Mouse (Mus musculus) small intestine, adult 10 weeks (tissue): ENCODE measurements around the gene Acsbg1. TPM values are rescaled to one million over a fixed set of nuclear protein-coding genes. Genes with fewer than 3 reads are reported as not detected.

Source experiments
- polyA plus RNA-seq: library from polyadenylated mRNA; stranded (reverse); fragments of 350-450 nt; fragmentation: Illumina TruSeq; extraction: RNeasy Lipid Tissue Mini Kit (QIAGEN cat#74804); gene quantifications from one replicate; pipeline ENCODE4 v1.2.3, GENCODE M21; 2014; ENCODE audit warnings: low replicate concordance

Acsbg1 gene
- not detected for polyA plus RNA-seq

GRCm38 (mm10) chr9:54661605-54662377 lies at the start of gene Acsbg1:
Acsbg1 (minus strand) TSS chr9:54661870.

DNA sequence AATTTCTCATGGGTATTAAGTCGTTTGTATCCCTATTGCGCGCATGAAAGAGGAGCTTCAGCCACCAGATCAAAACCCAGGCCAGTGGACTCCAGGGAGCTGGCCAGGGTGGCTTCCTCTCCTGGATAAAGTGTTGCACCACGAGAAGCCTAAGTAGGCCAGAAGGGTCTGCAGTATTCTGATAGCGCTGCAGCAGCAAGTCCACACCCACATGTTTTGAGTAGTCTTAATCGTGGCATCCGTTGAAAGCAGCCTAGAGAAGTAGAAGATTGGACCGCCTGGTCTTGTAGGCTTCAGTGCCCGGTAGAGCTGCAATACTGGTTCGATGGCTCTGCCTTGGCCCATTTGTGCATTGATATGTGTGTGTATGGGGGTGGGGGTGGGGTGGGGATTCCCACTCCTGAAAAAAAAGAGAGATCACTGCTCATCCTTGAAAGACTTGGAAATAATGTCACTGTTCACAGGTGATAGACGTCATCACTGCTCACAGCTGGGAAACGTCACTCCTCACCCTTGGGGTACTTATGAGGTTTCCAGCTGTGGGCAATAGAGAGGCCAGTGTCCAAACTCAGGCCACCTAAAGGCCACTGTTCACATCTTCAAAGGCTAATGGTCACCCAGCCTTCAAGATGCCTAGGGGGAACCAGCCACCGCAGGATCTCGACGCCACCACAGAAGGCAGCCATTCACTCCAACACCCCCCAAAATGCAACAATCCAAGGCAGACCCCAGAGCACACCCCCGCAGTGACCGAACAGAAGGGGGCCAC lies 36.8 kb upstream of the Acsbg1 start, which contains the start of gene Dnaja4:
Dnaja4 (plus strand) TSS at position 556 of the 769 bp plus-strand sequence.

DNA sequence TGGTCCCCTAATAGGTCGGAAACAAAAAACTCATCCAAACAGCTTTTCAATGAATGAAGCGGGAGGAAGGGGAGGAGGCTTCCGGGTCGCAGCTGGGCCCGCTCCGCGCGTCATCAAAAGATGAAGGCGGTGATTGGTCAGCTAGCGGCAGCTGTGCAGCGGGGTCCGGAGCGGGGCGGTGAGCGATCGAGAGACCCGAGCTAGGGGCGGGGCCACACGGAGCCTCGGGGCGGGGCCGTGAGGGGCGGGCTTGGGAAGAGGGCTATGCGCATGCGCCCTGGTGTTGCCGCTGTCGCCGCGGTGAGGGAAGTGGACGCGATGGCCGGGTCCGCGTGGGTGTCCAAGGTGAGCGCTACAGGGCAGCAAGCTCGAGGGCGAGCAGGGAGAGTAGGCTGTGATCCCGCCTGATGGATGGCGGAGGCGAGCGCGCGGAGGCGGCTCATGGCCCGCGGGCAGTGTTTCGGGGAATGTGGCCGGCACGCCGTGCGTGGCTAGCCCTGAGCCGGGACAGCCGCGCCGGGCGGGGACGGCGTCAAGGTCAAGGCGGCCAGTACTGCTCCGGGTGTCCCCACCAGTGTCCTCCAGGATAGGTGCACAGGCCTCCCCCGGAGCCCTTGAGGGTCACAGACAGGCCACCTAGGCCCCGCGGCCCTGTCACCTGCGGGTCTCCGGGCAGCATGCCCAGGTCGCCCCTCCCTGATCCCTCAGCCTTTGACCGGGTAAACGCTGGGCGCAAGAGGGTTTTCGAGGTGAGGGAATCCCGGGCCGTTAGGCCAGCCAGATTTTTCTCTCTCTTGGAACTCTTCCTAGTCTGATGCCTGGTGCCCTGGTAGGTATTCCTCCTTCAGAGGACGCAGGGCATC lies 75.2 kb downstream of the Acsbg1 start, which contains the start of gene Idh3a:
Idh3a (plus strand) TSS at position 136 of the 863 bp plus-strand sequence.

GRCm38 (mm10) chr9:54559771-54560471 lies 101.7 kb downstream of the Acsbg1 start, which contains the start of gene Cib2:
Cib2 (minus strand) TSS chr9:54560218.

Other genes with a start within 250 kb of the Acsbg1 start
- 6.5 TPM for gene Dmxl2, start 160.2 kb downstream of the Acsbg1 start, polyA plus RNA-seq
- gene Sh2d7, start 122.9 kb downstream of the Acsbg1 start, polyA plus RNA-seq, result 1.2 TPM
- not detected for gene Cib2, start 101.7 kb downstream of the Acsbg1 start, polyA plus RNA-seq
- 420 TPM for gene Idh3a, start 75.5 kb downstream of the Acsbg1 start, polyA plus RNA-seq
- 8.9 TPM for gene Dnaja4, start 37.0 kb upstream of the Acsbg1 start, polyA plus RNA-seq
- gene Wdr61, start 72.6 kb upstream of the Acsbg1 start, polyA plus RNA-seq, result 64.7 TPM
- gene Crabp1, start 102.9 kb upstream of the Acsbg1 start, polyA plus RNA-seq, result not detected
- 266 TPM for gene Ireb2, start 201.9 kb upstream of the Acsbg1 start, polyA plus RNA-seq